Mouse (Mus musculus): ENCODE data around the gene Hmga2.
"Not testable (repeated sequence)": the region's sequence is repeated elsewhere in the genome, so short reads cannot be mapped to it uniquely, and the experiment has no call there.

The Hmga2 gene

GRCm38 (mm10) chr10:120391971-120392716, 84.1 kb downstream of the Hmga2 start:
- no peak for DNase-seq (ENCODE audit: low read depth, low spot score)

GRCm38 (mm10) chr10:120390912-120391835, 85.1 kb downstream of the Hmga2 start:
- no peak for DNase-seq (ENCODE audit: low read depth, low spot score)

- DNase-seq (ENCODE audit: low read depth, low spot score) = no peak
Observed at GRCm38 (mm10) chr10:120389707-120390106, 86.6 kb downstream of the Hmga2 start.

- DNase-seq (ENCODE audit: low read depth, low spot score) = no peak
Observed at GRCm38 (mm10) chr10:120388966-120389365, 87.3 kb downstream of the Hmga2 start.

GRCm38 (mm10) chr10:120388400-120388871, 87.8 kb downstream of the Hmga2 start:
- no peak for DNase-seq (ENCODE audit: low read depth, low spot score)

GRCm38 (mm10) chr10:120387105-120387504, 89.2 kb downstream of the Hmga2 start:
- no peak for DNase-seq (ENCODE audit: low read depth, low spot score)

- no peak for DNase-seq (ENCODE audit: low read depth, low spot score)
Observed at GRCm38 (mm10) chr10:120384797-120385600, 91.3 kb downstream of the Hmga2 start.

- DNase-seq (ENCODE audit: low read depth, low spot score) = no peak
Observed at GRCm38 (mm10) chr10:120384040-120384439, 92.2 kb downstream of the Hmga2 start.

- no peak for DNase-seq (ENCODE audit: low read depth, low spot score)
Observed at GRCm38 (mm10) chr10:120377795-120378194, 98.5 kb downstream of the Hmga2 start.

- no peak for DNase-seq (ENCODE audit: low read depth, low spot score)
Observed at GRCm38 (mm10) chr10:120377327-120377752, 98.9 kb downstream of the Hmga2 start.

GRCm38 (mm10) chr10:120375438-120375837, 100.8 kb downstream of the Hmga2 start:
- no peak for DNase-seq (ENCODE audit: low read depth, low spot score)

- no peak for DNase-seq (ENCODE audit: low read depth, low spot score)
Observed at GRCm38 (mm10) chr10:120371215-120371614, 105.1 kb downstream of the Hmga2 start.

- DNase-seq (ENCODE audit: low read depth, low spot score) = no peak
Observed at GRCm38 (mm10) chr10:120369187-120369805, 107.0 kb downstream of the Hmga2 start.

- not testable (repeated sequence) for DNase-seq (ENCODE audit: low read depth, low spot score)
Observed at GRCm38 (mm10) chr10:120366173-120366592, 110.1 kb downstream of the Hmga2 start.

GRCm38 (mm10) chr10:120365380-120366172, 110.7 kb downstream of the Hmga2 start:
- no peak for DNase-seq (ENCODE audit: low read depth, low spot score)

- no peak for DNase-seq (ENCODE audit: low read depth, low spot score)
Observed at GRCm38 (mm10) chr10:120363983-120364582, 112.2 kb downstream of the Hmga2 start.

GRCm38 (mm10) chr10:120363298-120363982, 112.8 kb downstream of the Hmga2 start:
- DNase-seq (ENCODE audit: low read depth, low spot score) = not testable (repeated sequence)

- no peak for DNase-seq (ENCODE audit: low read depth, low spot score)
Observed at GRCm38 (mm10) chr10:120354523-120355030, 121.7 kb downstream of the Hmga2 start.

GRCm38 (mm10) chr10:120345325-120345724, 130.9 kb downstream of the Hmga2 start:
- DNase-seq (ENCODE audit: low read depth, low spot score) = no peak

Data from c-Kit-negative CD71-positive TER-119-positive erythroid progenitor cells, embryonic 14.5 days (primary cell).